Mouse (Mus musculus) brain, embryonic 18.5 days (tissue): ENCODE data around the gene Chmp5.

ENCODE experiments used
- DNase-seq: peaks from one replicate; pipeline ENCODE4 v3.0.0-alpha.2; 2012; ENCODE audit warnings: low read depth, low spot score

Gene Chmp5

DNA sequence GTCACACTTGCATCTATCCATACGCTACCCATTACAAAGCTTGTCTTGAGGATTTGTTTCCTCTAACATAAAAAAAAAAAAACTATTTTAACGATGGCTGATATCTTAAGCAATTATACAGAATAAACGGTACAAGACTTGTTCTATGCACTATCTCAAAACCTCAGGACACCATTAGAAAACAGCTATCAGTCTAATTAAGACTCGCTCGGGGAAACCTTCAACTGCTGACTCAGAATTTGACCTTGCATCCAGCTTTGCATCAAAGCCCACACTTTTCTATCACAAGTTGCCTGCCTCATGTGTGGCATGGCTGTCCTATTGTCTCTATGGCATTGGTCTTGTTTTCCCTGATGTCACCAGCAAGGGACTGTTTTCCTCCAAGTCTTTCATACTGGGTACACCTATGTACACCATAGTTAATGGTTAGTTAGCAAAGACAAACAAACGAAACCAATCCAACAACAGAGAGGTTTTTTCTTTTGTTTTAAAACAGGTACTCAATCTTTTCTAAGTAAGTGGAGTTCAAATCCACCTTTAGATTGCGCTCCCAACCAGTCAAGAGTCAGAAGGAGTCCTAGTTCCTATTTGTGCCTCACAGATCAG lies 1.6 kb upstream of the Chmp5 start:
- no peak for DNase-seq

DNA sequence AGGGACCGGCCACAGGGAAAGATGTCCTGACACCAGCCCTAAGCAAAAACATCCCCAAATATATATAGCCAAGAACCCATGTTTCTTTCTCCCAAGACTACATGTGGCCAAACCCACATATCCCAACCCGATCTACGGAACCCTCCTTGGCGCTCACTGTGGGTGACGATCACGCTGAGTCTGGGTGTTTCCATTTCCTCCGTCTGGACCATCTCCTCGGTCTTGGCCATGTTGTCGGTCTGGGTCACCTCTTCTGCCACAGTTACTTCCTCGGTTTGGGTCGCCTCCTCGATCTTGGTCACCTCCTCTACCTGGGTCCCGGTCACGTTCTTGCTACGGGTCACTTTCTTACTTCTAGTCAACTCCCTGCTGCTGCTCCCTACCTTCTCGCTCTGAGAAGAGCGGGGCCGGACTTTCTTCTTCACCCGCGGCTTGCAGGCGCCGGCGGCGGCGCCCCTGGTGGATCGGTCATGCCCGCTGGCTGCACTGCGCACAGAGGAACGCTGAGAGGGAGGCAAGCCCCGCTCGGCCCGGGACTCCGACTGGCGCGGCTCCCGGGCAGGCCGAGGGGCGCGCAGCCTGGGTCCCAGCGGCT lies 545 bp upstream of the Chmp5 start:
- DNase-seq, result no peak

DNA sequence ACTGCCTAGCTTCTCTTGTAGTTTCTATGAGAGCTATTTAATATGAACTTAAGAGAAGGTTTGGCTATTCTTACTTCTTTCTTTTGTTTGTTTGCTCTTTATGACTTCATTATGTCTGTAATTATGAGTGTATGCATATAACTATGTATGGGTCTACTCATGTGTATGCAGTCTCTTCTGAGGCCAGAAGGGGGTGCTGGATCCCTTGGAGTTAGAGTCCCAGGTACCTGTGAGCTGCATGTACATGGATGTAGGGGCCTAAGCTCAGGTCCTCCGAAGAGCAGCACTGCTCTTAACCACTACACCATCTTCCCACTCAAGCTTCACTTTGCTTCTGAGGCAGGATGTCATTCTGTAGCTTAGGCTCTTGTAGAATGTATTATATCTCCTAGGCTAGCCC lies 5.3 kb downstream of the Chmp5 start:
- DNase-seq, result no peak

DNA sequence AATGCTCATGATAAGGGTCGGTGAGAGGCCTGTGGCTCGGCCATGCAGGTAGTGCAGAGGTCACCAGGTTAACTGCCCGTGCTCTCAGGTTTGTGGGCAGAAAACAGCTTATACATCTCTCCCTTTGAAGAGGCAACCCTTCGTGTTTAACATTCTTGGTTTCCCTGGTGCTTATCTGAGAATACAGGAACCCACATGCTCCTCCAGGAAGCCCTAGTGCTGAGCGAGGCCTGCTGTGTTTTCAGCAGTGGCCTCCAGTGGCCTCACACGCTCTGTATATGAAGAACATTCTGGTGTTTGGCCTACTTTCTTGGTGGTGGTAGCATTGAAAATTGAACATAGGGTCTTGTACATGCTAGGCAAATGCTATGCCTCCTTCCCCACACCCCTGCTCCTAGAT lies 7.7 kb downstream of the Chmp5 start:
- DNase-seq, result no peak

DNA sequence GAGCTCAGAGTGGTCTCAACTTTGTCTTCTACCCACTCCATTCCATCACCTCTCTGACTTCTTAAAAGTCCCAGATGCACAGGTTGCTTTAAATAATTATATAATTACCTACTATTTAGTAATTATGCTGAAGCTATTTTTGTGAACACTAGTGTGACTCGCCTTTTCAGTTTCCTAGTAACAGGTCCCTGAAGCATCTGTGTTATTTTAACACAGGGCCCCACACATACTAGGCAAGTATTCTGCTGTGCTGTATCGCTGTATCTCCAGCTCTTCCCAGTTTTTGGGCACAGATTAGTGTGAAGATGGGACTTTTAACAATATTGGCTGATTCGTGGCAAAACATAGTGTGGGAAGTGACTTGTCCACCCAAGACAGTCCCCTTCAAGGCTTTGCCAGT lies 15.3 kb downstream of the Chmp5 start:
- DNase-seq, result no peak

DNA sequence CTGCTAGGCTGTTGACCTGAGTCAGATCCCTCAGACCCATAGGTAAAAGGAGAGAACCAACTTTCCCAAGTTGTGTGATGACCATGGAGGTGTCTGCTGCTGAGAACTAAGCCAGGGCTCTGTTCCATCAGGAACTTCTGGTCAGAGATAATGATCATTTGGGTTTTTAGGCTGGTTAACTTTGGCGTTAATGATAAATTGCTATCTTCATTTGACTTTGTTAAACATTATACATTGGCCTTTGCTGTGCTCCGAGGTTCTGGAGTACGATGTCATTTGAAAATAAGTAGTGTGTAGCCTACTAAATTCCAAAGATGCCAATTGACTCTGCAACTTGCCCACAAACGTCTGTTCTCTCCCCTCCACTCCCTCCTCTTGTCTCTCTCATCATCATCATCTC lies 21.0 kb downstream of the Chmp5 start:
- no peak for DNase-seq

DNA sequence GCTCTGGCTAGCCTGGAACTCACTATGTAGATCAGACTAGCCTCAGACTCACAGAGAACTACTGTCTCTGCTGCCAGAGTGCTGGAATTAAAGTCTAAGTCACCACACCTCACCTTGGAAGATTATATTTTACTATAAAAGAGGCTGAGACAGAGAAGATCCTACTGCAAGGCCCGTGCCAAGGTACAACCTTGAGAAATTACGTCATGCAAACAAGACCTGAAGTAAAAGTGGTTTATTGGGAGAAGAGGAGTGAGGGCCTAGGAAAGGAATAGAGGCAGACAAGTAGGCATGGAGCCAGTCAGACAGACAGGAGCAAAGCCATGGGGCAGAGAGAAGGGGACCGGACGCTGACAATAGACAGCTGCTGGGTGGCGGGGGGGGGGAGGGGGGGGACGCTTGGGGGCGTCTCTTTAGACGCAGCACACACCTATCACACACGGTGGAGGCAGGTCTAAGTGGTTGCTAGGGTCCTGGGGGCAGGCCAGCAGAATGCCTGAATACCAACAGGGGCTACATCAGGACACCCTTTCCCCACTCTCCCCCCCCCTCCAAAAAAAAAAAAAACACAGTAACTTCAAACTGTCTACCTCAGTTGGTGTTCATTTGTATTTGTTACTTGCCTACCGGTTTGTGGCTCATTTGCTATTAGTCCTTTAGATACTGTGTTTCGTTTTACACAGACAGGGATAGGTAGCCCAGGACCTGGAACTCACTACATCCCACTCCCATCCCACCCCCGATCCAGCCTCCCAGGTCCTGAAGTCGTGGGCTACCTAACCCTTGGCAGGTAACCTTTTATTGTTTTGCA lies 21.8 kb downstream of the Chmp5 start:
- DNase-seq, result no peak

DNA sequence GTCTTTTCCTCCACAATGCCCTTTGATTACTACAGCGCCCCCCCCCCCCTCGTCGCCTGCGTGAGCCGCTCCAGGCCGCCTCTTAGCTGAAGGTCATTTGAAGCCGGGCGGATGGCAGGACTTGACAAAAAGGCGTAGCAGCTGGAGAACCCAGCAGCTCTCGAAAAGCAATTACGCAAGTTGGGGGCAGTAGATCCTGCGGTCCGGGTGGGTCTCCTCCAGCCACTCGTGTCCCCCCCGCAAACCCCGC lies 22.3 kb downstream of the Chmp5 start:
- DNase-seq, result no peak

DNA sequence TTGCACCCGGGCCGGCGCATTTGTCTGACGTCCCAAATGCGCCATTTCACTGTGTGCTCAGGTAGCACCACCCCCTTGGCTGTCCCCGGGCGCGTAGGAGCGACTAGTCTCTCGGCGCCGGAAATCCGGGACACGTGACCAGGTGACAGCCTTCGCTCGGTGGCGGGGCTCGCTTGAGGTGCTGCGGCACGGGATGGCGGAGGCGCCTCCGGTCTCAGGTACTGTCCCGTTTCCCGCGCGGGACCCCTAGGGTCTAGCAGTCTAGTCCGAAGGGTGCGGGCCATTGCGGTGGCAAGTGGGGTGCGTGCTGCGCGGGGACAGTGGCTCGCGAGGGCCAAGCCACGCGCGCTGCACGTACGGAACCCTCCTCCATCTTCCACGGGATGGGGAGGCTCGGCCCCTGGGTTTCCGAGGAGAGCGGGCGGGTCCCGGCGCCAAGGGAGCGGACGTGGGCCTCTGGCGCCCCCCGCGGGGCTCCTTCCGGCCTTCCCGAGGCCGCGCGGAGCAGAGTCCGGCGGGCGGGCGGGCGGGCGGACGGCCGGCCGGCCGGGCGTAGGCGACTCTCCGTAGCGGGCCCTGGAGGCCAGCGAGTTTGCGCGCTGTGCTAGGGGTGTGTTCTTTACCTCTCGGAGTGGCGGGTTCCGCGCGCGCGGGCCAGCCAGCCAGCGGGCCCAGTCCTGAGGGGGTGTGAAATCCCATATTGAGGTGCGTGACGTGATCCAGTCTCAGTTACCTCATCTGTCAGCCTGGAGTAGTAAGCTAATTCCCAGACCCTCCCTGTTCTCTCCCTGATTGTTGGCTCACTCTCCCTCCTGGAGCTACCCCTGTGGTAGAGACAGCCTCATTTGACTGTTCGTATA lies 22.9 kb downstream of the Chmp5 start, which contains the start of gene Nfx1:
TSS of gene Nfx1 (plus strand) at position 65 of the 860 bp plus-strand sequence.
- peak; percentile 94 for DNase-seq

DNA sequence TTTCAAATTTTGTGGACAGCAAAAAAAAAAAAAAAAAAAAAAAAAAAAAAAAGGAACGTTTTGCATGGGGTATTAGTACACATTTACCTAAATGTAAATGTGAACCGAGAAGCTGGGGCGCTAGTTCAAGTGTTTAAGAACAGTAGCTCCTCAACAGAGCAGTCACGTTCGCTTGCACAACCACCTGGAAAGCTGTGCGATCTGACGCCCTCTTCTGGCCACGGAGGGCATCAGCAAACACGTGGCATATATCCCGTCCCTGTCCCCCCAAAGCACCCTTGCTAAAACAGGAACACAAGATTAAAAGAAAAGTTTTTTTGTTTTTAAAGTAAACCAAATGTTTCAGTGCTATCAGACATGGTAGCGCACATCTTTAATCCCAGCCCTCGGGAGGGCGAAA lies 23.5 kb downstream of the Chmp5 start:
- no peak for DNase-seq

DNA sequence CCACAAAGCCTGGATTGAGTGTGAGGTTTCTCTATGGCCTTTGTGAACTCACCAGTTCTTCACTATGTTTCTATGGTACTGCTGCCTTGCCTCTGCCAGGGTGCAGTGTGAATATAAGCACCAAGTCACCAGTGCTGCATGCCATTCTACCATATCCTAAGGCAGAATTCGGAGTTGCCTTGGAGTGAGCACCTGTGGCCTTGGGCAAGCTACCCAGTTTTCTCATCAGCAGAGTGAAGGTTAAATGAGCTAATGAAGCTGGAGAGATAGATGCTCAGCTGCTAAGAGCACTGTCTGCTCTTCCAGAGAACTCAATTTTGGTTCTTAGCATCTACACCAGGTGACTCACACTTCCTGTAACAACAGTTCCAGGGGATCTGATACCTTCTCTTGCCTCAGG lies 25.8 kb downstream of the Chmp5 start:
- DNase-seq, result no peak

DNA sequence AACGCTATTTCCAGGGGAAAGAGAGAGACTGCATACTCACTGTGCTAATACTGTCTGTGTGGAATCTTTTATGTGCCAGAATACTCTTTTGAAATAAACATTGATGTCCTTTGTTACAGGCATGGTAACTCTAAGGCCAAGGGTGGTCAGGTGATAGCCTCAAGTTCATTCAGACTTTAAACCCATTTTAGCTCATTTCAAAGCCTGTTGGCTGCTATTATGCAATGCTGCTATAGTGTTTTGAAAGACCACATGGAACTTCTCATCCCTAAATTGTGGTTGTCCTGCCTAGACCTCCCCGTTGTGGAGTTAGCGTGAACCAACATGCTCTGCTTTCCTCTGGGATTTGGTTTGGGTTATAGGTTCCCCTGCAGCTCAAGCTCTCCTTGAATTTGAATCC lies 27.5 kb downstream of the Chmp5 start:
- no peak for DNase-seq

DNA sequence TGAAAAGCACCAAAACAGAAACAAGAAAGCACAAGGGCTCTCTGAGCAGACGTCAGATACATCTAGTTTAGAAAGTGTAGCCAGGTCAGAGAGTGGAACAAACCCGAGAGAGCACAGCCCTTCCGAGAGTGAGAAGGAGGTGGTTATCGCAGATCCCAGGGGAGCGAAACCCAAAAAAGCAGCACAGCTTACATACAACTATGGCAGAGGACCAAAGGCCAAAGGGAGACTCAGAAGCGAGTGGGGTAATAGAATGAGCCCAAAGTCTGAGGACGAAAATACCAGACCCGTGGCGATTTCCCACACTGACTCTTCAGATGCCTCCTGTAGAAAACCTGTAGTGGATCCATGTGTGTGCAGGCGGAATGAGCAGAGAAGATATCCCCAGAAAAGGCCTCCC lies 28.4 kb downstream of the Chmp5 start:
- no peak for DNase-seq

DNA sequence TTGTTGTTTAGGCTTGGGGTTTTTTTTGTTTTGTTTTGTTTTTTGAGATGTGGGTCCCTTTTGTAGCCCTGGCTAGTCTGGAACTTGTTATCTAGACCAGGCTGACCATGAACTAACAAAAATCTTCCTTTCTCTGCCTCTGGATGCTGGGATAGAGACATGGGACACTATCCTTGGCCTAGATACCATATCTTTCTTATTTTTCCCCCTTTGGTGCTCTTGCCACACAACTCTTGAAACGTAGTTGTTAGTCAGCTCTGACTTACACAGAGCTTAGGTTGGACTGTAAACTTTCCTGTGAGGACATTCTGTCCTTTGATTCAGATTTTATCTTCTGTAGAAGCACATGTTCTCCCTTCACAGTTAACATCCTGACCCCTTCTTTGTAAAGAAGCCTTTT lies 31.2 kb downstream of the Chmp5 start:
- no peak for DNase-seq

DNA sequence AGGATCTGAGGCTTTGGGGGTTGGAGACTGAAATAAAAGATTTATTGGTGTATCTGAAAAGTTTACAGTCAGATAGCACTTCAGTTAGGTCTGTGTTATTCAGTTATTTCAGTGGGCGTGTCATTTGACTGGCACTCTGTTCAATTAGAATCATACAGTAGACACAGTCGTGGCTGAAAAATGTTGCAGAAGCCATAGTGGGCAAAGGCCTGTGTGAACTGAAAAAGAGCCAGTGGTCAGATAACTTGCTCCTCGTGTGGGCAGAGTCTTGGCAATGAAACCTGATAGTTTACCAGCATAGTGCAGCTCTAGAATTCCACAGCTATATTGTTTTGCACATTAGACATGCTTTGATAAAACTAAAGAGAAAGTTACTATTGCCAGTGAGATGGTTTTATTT lies 34.3 kb downstream of the Chmp5 start:
- DNase-seq, result no peak

DNA sequence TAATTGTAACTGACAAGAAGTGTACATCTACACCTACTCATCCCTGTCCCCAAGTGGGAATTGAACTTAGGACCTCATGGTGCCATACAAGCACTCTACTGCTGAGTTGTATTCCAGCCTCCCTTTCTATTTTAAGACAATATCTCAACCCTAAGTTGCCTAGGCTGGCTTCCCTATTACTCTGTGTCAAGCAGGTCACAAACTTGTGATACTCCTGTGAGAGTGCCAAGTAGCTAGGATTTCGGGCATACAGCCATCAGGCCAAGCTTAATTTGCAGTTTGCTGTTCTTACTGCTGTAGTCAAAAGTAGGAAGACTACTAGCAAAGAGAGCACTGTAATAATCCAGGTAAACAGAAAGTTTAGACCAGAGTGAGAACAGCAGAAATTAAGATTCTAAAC lies 35.5 kb downstream of the Chmp5 start:
- DNase-seq, result no peak

DNA sequence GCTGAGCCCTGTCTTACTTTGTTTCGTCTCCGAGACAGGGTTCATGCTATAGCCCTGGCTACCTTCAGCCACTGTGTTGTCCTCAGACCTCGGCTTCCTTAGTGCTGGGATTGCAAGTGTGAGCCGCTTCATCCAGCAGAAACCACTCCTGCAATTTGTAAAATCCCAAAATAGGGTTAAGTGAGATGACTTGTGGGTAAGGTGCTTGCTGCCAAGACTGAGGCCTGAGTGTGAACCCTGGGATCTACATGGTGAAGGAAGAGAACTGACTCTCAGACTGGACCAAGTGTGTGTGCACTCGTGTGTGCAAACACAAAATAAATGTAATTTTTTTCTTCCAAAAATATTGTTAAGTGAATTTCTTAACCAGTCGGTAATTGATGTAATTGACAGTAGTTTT lies 41.4 kb downstream of the Chmp5 start:
- no peak for DNase-seq

DNA sequence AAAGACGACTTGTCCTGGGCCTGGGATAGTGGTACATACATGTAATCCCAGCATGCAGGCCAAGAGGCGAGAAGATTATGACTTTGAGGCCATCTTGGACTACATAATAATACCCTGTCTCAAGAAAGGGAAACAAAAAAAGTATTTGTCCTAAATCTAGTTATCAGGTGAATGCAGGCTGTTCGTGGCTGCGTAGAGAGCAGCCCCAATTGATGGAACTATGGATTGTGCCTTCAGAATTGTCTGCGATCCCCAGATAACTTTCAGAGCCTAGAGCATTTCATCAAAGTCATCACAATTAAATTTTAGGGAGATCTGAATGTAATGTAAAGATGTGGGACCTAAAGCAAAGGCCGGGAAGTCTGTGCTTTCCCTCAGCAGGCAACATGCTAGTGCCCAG lies 48.1 kb downstream of the Chmp5 start:
- DNase-seq, result no peak

DNA sequence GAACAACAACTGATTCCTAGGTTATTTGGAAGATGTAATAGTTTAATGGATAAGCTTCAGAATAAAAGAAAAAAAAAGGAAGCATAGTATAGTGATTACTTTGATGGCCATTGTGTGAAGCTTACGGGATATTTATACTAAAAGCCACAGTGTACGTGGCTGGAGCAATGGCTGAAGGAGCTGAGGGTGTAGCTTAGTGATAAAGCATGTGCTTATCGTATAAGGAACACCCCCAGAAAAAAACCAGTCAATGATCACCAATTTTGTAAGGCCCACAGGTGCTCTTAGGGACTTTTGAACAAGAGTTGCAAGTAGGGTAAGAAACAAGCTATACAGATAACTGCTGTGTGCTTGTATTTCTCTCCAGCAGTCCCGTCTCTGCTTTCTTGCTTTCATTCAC lies 49.7 kb downstream of the Chmp5 start:
- no peak for DNase-seq

DNA sequence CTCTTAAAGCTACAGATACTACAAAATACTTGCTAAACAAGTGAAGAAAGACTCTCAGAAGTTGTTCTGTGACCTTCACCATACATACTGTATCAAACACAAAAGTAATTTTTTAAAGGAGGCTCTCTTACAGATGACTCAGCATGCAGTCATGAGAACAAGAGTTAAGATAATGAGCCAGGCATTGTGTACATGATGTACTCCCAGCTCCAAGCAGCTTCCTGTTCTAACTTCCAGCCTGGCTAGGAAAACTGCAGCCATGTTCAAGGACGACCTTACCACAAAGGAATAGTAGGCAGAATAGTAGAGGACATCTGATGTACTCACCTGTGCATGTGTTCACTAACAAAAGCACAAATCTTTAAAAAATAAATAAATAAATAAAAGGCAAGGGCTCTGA lies 52.1 kb downstream of the Chmp5 start:
- no peak for DNase-seq

DNA sequence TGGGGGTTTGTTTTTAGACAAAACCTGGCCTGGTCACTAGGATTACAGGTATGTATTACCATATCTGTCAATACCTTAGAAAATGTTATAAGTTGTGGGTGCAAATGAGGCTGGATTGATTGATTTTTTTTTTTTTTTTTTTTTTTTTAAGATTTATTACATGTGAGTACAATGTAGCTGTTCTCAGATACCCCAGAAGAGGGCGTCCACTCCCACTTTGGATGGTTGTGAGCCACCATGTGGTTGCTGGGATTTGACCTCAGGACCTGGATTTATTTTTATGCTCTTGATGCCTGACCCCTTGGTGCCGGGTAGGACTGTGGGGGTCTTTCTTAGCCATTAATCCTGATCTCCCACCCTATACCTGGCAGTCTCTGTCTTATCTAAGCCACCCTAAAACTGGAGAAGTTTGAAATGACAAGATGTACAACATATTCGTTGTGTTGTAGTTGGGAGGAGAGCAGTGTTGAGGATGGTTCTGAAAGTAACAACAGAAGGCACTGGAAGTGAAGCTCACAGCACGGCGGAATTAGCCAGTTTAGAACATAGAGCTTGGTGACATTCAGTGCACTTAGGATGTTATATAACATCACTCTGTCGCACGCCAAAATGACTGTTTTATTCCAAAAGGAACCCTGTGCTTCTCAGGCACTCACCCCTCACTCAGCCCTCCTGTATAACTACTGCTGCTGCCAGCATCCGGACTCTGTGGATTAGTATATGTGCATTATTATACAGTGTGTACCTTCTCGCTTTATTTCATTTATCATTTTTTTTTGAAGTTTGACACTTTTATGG lies 52.8 kb downstream of the Chmp5 start:
- DNase-seq, result no peak

DNA sequence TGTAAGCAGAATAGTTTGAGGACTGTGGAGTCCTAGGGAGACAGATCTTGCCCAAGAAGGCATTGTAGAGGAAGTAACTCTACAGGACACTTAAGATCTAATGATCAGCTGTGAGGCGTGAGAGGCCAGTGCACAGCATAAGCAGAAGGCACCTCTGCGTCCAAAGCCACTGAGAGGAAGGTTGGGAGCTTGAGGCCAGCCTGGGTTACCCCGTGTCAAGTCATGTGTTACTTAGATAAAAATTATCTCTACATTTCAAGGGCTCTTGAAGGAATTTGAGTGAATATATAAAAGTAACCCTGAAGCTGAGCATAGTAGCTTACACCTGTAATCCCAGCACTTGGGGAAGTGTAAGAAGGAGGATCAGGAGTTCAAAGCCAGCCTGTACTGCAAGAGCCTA lies 65.1 kb downstream of the Chmp5 start:
- DNase-seq, result no peak
